Mouse (Mus musculus) MN1 (cell line): ENCODE data around the gene Mid1.
"Not testable (repeated sequence)": the region's sequence is repeated elsewhere in the genome, so short reads cannot be mapped to it uniquely, and the experiment has no call there.

Source experiments
- DNase-seq: peaks from one replicate; pipeline ENCODE4 v3.0.0-alpha.2; 2016; ENCODE audit warnings: low spot score

Gene Mid1

DNA sequence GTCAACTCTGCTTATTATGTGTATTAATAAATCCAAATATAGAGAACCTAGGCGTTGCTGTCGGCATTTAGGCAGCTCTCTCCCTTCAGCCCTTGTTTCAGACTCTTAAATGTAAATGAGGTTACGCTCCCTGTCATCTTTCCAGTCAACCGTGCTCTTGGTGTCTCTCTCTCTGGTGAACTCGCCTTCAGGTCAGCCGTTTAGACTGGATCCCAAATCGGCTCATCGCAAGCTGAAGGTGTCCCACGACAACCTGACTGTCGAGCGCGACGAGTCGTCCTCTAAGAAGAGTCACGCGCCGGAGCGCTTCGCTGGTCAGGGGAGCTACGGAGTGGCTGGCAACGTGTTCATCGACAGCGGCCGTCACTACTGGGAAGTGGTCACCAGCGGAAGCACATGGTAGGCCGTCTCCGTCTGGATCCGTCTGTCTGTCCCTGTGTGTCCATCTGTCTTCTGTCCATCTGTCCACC is 302.4 kb downstream of the Mid1 start:
- DNase-seq: peak; percentile 20

GRCm38 (mm10) chrX:169988571-169989218 is 303.7 kb downstream of the Mid1 start:
- DNase-seq: not testable (repeated sequence)

- DNase-seq: peak; percentile 44
Measured at GRCm38 (mm10) chrX:169989219-169989595, 304.2 kb downstream of the Mid1 start.

DNA sequence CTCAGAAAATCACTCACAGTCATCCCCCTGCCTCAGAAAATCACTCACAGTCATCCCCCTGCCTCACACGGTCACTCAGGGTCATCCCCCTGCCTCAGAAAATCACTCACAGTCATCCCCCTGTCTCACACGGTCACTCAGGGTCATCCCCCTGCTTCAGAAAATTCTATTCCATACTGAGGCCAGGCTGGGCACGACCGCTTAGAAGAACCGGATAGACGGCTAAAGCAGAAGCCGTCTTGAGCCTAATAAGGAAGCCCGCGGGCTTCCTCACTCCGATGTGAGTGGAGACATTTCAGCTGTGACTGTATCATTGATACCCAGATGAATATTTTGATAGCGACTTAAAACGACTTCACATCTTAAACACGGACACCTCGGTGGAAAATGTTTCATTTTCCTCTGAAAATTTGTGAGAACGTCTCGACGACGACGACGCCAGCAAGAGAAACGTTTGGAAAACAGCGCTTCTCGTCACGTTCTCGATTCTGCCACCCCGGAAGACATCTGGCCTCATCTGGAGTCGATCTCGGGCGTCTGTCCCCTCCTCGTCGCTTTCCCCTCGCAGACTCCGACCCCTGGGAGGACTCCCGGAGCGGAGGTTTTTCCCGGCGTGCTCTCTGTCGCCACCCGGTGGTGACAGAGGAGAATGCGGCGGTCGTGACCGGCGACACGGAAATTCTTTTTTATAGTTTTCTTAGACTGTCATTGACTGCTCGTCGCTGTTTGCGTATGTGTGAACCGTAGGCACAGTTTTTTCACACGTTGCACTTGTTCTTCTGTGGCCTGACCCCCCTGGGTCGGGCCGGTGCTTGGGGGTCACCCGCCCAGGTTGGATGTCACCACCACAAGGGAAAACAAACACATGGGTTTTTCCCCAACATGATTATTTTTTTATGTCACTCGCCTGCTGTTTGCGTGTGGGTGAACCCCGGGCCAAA is 305.0 kb downstream of the Mid1 start:
- not testable (repeated sequence) for DNase-seq

DNA sequence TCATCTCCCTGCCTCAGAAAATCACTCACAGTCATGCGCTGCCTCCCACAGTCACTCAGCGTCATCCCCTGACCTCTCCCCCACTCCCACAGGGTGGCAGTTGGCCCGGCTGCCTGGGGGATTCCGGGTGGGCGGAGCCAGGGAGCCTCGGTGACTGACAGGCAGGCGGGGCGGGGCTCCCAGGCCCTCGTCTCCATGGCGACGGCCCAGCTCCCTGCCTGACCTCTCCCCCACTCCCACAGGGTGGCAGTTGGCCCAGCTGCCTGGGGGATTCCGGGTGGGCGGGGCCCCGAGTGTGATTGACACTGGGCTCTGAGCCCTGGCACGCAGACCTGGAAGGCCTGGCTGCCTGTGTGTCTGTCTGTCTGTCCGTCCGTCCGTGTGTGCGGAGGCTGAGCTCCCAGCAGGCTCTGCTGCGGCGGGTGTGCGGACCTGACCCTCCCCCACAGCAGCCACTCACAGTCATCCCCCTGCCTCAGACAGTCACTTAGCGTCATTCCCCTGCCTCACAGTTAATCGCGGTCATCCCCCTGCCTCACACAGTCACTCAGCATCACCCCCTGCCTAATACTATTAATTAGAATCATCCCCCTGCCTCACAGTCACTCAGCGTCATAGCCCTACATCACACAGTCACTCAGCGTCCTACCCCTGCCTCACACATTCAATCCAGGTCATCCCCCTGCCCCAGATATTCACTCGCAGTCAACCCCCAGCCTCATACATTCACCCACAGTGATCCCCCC is 306.3 kb downstream of the Mid1 start:
- peak; percentile 85 for DNase-seq

DNA sequence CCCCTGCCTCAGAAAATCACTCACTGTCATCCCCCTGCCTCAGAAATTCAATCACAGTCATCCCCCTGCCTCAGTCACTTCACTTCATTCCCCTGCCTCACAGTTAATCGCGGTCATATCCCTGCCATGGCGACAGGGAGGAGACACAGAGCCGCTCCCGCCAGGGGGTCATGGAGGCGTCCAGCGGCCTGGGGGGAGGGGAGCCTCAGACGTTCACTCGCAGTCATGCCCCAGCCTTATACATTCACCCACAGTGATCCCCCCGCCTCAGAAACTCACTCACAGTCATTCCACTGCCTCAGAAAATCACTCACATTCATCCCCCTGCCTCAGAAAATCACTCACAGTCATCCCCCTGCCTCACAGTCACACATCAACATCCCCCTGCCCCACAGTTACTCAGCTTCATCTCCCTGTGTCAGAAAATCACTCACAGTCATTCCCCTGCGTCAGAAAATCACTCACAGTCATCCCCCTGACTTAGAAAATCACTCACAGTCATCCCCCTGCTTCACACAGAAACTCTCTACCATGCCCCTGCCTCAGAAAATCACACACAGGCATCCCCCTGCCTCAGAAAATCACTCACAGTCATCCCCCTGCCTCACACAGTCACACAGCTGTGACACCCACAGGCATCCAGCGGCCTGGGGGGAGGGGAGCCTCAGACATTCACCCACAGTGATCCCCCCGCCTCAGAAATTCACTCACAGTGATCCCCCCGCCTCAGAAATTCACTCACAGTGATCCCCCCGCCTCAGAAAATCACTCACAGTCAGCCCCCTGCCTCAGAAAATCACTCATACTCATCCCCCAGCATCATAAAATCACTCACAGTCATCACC is 307.3 kb downstream of the Mid1 start:
- DNase-seq: not testable (repeated sequence)

DNA sequence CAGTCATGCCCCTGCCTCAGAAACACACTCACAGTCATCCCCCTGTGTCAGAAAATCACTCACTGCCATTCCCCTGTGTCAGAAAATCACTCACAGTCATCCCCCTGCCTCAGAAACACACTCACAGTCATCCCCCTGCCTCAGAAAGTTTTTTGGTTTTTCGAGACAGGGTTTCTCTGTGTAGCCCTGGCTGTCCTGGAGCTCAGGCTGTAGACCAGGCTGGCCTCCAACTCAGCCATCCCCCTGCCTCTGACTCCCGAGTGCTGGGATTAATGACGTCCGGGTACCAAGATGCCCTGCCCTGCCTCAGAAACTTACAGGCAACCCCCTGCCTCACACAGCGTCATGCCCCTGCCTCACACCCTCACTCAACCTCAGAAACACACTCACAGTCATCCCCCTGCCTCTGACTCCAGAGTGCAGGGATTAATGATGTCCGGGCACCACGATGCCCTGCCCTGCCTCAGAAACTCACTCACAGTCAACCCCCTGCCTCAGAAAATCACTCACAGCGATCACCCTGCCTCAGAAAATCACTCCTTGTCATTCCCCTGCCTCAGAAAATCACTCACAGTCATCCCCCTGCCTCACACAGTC is 308.1 kb downstream of the Mid1 start:
- not testable (repeated sequence) for DNase-seq

DNA sequence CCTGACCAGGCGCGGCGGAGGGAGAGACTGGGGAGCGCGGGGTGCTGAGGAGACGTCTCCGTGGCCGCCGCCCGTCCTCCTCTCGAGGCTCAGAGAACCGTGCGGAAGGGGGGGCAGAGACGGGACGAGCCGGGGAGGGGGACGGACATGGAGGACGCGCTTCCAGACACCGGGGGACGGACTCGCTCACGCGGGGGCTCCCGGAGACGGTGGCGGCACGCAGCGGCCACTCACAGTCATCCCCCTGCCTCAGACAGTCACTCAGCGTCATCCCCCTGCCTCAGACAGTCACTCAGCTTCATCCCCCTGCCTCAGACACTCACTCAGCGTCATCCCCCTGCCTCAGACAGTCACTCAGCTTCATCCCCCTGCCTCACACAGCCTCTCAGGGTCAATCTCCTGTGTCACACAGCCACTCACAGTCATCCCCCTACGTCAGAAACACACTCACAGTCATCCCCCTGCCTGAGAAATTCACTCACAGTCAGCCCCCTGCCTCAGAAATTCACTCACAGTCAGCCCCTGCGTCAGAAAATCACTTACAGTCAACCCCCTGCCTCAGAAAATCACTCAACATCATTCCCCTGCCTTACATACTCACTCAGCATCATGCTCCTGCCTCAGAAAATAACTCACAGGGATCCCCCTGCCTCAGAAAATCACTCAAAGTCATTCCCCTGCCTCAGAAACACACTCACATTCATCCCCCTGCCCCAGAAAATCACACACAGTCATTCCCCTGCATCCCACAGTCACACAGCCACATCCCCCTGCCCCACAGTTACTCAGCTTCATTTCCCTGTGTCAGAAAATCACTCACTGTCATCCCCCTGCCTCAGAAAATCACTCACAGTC is 309.2 kb downstream of the Mid1 start:
- DNase-seq: not testable (repeated sequence)

- DNase-seq: peak; percentile 87
Measured at GRCm38 (mm10) chrX:169994866-169995711, 310.1 kb downstream of the Mid1 start.

GRCm38 (mm10) chrX:169995909-169996521 is 311.0 kb downstream of the Mid1 start:
- not testable (repeated sequence) for DNase-seq

- peak; percentile 91 for DNase-seq
Measured at GRCm38 (mm10) chrX:169996926-169997325, 311.9 kb downstream of the Mid1 start.

DNA sequence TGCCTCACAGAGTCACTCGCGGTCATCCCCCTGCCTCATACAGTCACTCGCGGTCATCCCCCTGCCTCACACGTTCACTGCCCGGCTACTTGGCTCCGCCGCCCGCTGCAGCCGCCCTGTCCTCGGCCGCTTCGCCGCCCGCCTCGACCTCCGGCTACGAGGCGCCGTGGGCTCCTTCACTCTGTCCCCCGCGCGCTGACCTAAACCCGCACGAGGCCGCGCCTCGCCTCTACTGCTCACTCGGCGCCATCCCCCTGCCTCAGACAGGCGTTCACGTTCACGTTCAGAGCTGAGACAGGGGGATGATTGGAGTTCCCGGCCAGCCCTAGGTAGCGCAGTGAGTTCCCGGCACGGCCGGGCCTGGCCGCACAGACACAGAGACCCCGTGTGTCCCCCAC is 312.5 kb downstream of the Mid1 start:
- DNase-seq: not testable (repeated sequence)

- peak; percentile 96 for DNase-seq
Measured at GRCm38 (mm10) chrX:169997854-169998456, 313.0 kb downstream of the Mid1 start.

- not testable (repeated sequence) for DNase-seq
Measured at GRCm38 (mm10) chrX:169998559-169999219, 313.7 kb downstream of the Mid1 start.

DNA sequence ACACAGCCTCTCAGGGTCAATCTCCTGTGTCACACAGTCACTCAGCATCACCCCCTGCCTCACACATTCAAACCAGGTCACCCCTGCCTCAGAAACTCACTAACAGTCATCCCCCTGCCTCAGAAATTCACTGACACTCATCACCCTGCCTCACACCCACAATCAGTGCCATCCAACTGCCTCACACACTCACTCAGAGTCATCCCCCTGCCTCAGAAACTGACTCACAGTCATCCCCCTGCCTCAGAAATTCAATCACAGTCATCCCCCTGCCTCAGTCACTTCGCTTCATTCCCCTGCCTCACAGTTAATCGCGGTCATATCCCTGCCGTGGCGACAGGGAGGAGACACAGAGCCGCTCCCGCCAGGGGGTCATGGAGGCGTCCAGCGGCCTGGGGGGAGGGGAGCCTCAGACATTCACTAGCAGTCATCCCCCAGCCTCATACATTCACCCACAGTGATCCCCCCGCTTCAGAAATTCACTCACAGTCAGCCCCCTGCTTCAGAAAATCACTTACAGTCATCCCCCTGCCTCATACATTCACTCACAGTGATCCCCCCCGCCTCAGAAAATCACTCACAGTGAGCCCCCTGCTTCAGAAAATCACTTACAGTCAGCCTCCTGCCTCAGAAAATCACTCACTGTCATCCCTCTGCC is 314.4 kb downstream of the Mid1 start:
- DNase-seq: peak; percentile 47

DNA sequence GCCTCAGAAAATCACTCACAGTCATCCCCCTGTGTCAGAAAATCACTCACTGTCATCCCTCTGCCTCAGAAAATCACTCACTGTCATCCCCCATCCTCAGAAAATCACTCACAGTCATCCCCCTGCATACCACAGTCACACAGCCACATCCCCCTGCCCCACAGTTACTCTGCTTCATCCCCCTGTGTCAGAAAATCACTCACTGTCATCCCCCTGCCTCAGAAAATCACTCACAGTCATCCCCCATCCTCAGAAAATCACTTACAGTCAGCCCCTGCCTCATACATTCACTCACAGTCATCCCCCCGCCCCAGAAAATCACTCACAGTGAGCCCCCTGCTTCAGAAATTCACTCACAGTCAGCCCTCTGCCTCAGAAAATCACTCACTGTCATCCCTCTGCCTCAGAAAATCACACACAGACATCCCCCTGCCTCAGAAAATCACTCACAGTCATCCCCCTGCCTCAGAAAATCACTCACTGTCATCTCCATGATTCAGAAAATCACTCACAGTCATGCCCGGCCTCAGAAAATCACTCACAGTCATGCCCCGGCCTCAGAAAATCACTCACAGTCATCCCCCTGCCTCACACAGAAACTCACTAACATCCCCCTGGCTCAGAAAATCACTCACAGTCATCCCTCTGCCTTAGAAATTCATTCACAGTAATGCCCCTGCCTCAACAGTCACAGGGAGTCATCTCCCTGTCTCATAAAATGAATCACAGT is 315.1 kb downstream of the Mid1 start:
- DNase-seq: not testable (repeated sequence)
